Mouse (Mus musculus): ENCODE measurements at regions not wholly inside any gene's neighbourhood (a gene's known extent, or its start where the extent isn't known, plus 50 kb on each side); places are given as distances from the start of the nearest gene placed in this dataset.

DNA sequence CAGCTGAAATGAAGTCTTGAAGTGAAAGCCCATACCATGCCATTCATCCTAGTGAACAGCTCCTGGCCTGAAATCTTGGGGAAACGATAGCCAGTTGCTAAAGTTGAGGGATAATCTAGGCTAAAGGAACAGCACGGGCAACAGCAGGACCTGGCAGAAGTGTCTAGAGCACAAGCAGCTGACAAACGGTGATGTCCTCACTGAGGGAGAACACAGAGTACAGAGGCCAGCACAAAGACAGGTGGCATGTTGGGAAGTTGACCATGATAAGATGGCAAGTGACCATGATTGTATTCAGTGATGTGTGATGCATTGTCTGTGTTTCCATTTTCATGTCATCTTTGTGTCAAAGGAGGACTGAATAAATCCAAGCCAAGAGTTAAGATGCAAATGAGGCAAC is 212.4 kb upstream of the Ntm start:
- no peak for DNase-seq (ENCODE audit: low spot score in 2 of 2)

DNA sequence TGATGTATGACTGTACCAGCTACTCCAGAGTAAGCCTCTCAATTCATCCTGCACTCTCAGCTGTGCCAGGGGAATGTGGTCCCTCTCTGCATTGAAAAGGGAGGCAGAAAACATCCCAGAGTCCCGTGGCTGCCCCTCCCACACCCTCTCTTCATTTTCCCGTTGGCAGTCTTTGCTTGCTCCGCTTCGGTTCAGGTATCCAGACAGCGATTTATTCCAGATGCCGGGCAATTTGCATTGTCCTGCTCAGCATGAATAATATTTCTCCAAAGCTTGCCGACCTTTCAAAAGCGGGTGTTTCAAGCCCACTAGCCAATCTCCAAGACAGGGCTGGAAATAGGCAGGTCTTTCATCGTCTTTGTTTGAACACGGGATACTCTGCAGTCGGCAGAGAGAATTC is 220.5 kb upstream of the Ntm start:
- no peak for DNase-seq (ENCODE audit: low spot score in 2 of 2)

DNA sequence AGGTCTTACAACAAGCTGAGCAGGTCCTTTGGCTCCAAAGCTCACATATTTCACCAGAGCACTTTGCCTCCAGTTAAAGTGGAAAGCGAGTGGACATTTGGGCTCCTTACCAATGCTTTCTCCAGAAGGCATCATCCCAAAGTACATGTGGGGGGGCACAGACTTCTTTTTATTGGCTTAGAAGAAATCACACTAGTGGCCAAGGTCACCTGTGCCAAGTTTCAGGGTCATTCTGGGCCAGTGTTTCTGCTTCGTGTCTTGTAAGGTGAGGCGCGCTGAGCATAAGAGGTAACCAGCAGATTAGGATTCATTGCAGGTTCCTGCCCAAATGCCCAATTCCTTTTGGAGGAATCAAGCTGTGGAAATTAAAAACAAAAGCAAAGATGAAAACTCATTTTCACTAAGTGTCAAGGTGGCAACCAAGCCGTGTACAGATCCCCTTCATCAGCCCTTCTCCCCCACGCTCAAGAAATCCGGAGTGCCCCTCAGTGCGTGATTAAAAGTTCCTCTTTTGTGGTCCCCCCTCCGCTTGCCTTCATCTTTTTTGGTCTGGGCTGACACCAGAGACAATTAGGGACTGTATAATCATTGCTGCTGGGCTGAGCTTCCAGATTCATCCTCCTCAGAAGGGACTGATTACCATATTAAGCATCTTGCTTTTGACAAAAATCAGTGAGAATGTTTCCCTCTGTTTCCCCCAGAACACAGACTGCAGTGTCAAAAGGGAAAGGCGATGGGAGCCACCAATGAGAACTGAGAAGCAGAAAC is 222.2 kb upstream of the Ntm start:
- DNase-seq (ENCODE audit: low spot score in 2 of 2): no peak

DNA sequence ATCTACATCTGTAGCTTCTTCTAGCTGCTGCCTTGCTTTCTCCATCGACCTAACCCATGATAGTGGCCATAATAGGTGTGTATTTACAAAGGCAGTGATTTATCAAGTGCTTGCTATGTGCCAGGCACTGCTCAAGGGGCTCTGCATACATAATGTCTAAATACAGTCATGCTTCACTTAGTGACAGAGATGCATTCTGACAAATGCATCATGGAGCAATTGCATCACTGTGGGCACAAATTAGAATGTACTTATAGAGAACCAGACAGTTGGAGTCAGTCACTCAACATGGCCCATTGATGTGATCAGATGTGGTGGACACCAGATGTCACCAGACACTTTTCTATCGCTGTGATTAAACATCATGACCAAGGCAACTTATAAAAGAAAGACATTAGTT is 223.3 kb upstream of the Ntm start:
- DNase-seq (ENCODE audit: low spot score in 2 of 2): no peak

- no peak for DNase-seq (ENCODE audit: low spot score in 2 of 2)
These were observed 227.1 kb upstream of the Ntm start for GRCm38 (mm10) chr9:30190078-30190477.

DNA sequence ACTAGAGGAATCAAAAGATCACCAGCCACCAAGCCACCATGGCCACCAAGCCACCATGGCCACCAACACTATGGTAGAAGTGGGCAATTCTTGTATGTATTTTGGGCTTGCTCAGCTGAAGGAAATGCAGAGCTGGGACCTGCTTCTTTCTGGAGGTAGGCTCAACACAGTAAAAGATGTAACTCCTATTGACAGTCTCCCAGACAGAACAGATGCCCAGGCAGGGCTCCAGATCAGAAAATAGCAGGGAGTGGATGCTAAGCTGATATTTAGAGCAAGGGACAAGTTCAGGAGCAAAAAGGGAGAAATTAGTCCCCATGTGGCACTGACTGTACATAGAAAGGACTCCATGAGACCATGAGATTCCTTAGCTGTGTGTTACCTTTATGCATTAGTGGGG is 228.2 kb upstream of the Ntm start:
- DNase-seq (ENCODE audit: low spot score in 2 of 2): peak; percentile 46 to 60

DNA sequence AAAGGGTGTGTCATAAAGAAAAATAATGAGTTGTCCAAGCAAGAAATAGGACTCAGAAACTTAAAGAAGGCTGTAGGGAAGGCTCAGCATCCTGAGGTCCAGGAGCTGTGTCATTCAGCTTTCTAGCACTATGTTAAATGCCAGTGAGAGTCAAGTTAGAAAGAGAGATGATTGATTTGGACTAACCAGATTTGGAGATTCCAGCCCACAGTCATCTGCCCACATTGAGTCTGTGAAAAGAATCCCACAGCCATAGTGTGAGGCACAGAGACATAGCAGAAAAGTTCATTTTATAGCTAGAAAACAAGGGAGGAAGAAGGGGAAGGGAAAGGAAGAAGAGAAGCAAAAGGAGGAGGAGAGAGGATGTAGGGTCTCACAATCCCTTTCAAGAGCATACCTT is 229.0 kb upstream of the Ntm start:
- DNase-seq (ENCODE audit: low spot score in 2 of 2): peak; percentile 26 to 36

DNA sequence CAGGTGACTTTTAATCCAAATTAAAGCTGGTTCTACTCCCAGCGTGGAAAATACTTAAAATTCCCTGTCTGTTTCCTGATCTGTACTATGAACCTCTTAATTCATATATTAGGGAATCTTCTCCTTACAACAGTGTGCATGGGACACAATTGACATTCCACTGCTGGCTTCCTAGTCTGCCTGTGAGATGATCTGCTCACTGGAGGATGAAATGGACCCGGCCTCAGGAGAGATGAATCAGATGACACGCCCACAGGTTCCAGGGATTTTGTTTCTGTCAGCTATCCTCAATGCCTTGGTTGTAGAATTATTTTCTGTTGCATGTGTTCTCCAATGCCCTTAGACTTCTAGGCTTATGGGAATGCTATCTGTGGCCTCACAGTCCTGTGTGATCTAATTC is 231.9 kb upstream of the Ntm start:
- DNase-seq (ENCODE audit: low spot score in 2 of 2): peak in 1 of 2 experiments; percentile 13

GRCm38 (mm10) chr9:30202411-30202810 is 224.5 kb upstream of the Snx19 start:
- DNase-seq (ENCODE audit: low spot score in 2 of 2): no peak

DNA sequence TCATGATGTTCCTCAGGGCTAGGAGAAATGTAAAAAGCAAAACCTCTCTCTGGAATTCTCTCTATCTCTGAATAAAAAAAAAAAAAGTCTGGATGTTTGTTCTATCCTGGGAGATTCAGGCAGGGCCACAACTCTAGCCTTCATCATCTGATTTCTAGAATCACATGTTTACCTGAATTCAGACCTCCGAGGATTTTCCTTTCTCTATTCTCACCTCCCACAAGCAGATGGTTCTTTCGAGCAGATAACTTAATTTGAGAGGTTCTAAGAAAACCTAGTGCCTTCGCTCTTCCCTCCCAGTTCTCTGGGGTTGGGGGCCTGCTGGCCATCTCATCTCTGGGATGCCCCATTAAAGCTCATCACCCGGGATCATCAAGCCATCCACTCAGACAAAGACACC is 219.3 kb upstream of the Snx19 start:
- peak in 1 of 2 experiments; percentile 16 for DNase-seq (ENCODE audit: low spot score in 2 of 2)

DNA sequence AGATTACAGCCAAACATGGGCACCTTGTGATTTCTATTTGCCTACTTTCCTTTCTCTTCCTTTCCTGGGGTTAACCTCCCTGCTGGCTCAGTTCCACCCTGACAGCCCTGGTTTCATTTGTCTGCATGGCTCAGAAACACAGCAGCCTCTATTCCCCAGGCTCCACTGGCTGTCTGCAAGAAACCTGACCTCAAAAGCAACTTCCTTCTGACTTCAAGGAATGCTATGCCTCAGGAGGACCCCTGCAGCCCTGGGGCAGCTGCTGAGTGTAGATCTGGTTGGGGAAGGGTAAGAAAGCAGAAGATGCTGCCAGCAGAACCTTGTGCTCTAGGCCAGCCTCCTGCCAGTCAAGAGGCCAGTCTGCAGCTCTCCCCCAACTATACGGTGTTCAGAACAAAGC is 217.1 kb upstream of the Snx19 start:
- no peak for DNase-seq (ENCODE audit: low spot score in 2 of 2)

DNA sequence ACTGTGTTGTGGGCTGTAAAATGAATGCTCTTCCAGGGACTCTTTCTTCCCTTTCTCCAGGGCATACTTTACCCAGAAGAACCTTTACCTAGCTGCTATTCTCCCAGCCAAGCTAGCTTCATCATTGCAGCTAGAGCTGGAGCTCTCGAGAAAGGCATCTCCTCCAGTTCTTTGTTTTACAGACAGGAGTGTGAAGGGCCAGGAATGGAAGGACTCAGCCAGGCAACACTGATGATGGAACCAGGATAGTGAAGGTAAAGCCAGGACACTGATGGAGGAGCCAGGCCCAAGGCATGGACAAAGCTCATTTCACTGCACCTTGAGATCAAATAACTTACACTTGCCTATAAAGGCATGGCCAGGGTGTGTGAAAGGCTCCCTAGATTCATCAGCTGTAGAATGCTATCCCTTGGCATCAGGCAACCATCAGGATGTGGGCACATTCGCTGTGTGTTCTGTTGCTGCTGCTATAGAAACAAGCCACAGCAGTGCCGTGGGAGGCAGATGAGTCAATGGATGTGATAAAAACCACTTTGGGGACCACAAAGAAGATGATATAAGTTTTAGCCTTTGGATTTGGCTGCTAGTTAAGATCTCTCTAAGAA is 214.3 kb upstream of the Snx19 start:
- peak; percentile 75 to 85 for DNase-seq (ENCODE audit: low spot score in 2 of 2)

DNA sequence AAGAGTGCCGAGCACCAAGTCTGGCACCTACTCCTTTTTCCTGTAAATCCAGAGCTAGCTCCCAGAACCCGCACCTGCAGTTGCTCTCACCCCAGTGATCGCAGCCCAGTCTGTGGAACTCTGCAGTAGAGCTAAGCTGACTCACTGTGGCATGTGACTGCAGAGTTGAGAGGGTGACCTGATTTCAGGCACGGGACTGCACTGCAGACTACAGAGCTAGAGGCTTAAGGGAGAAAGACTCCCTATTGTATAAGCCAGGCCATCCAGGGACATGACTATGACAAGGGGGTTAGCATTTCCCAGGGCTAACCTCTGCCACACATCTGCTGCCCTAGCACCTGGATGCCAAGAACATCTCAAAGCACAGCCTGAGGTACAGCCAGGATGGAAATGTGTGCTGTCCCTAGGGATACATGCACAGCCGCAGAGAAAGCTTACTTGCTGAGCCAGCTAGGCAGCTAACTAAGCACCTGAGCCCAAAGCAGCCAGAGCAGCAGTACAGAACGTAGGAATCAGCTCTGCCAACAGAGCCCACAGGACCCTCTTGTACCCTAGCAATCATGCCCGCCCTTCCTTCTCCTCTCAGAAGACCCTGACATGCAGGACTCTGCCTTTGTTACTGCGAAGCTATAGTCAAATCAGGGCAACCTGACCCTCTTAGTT is 192.3 kb upstream of the Snx19 start:
- DNase-seq (ENCODE audit: low spot score in 2 of 2): peak; percentile 67 to 71

- no peak for DNase-seq (ENCODE audit: low spot score in 2 of 2)
These were observed 191.1 kb upstream of the Snx19 start for GRCm38 (mm10) chr9:30235791-30236190.

DNA sequence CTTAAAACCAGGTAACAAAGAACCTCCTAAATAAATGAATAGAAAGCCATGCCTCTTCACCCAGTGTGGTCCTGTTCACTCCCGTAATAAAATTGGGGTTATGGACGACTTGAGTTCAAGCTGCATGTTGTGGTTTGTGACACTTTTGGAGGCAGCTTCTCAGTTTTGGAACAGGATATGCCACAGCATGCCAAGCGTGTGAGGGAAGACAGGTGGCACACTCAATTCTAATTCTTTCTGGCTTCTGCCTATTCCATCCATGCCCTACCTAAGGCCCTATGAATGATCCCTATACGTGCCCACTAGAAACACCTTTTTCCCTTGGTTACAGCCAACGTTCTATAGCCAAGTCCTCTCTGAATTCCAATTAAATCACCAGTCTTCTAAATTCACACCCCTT is 184.8 kb upstream of the Snx19 start:
- DNase-seq (ENCODE audit: low spot score in 2 of 2): no peak

DNA sequence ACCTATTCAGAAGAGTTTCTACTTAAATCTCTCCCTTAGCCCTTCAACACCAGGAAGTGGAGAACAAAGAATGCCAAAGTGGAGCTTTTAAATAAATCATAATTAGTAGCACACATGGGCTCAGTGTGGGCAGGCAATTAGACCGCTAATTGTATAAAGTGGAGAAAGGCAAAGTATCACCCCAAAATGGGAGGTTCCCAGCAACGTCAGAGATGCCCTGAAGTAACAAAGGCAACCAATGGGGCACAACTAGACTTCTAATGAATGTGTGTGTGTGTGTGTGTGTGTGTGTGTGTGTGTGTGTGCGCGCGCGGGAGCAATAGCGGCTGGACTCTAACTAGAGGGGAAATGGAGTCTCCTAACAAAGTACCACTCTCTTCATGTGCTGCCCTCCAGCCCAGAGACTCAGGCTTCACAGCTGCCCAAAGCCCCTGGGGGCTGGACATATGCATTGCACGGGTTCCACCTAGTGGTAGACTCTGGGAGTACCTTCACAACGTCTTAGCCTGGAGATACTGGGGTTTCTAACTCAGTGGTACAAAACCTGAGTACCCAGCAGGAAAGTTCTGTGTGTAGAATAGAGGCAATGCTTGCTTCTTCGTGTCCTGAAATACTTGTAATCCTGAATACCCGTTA is 162.3 kb upstream of the Snx19 start:
- DNase-seq (ENCODE audit: low spot score in 2 of 2): peak; percentile 82 to 86

GRCm38 (mm10) chr9:30271081-30271480 is 155.8 kb upstream of the Snx19 start:
- DNase-seq (ENCODE audit: low spot score in 2 of 2): no peak

GRCm38 (mm10) chr9:30273836-30274235 is 153.1 kb upstream of the Snx19 start:
- DNase-seq (ENCODE audit: low spot score in 2 of 2): no peak

GRCm38 (mm10) chr9:30278231-30278630 is 148.7 kb upstream of the Snx19 start:
- DNase-seq (ENCODE audit: low spot score in 2 of 2): no peak

DNA sequence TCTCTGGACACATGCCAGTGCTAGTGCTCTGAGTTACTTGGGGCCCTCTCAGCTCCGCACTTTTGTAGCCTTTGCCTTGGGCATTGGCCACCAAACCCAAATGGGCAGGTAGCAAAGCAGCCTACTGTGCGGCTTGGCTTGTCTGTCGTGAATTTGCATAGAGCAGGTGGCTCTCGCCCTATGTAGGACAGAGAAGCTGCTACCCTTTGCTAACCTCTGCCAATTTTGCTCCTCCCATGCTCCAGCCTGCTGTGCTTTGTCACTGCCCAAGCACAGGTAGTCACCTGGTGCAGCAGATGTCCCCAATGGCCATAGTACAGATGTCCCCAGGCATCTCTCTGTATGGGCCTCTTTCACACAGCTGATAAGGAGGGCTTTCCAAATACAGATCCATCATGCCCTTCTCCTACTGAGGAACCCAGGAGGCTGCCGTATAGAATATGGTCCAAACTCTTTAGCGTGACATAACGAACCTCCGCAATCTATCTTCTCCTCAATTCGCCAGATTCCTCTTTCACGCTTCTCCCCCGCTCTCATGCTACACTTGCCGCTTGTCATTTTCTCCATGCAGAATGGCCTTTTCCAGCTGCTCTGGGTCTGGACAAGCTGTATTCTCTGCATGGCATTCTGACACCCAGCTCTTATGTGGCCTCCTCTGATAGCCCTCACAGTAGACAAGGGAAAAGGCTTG is 143.7 kb upstream of the Snx19 start:
- no peak for DNase-seq (ENCODE audit: low spot score in 2 of 2)

DNA sequence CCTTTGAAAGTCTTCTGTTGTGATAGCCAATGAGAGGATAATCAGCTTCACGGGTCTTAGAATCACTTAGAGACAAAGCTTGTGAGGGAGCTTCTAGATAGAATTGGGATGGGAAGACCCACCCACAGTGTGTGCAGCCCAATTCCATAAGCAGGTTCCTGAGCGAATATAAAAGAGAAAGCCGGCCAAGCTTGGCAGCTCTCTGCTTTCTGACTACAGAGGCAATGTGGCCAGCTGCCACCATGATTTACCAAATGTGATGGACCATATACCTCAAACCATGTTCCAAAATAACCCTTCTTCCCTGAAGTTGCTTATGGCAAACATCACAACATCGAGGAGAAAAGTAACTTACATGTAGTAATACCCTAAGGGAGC is 143.1 kb upstream of the Snx19 start:
- peak in 1 of 2 experiments; percentile 19 for DNase-seq (ENCODE audit: low spot score in 2 of 2)

Measured in right cerebral cortex, adult 2 months (tissue).